Mouse (Mus musculus): ENCODE results near the gene Hbb-bt. TPM values are rescaled to one million over a fixed set of nuclear protein-coding genes. Genes with fewer than 3 reads are reported as not detected.
A peak's percentile ranks its signal among the peaks of the same experiment; 100 is the strongest.

The Hbb-bt gene
- total and polyA plus RNA-seq, 3 experiments: 118 to 120 TPM; not detected in 1

DNA sequence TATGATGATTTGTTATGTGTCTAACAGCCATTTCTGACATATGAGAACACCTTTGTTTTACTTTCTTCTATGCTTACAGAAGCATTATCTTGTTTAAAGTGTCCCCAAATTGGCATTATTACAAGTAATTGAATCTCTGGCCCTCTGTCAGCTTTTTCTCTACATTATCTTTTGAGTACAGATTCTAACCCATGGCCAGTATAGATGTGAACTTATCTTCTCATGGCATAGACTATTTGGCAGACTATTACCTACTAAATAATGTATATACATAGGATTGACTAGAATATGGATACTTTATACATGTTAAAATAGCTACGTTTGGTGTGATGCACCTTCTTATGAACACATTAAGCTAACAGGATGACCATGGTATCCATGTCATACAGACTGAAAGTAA, 40.9 kb upstream of the Hbb-bt start:
- H3K4me3 ChIP-seq (ENCODE audit: control insufficient read depth in 1 of 2, insufficient read depth in 1 of 2, low read depth in 2 of 2, low read length in 2 of 2): no peak overlapping the region
- H3K9me3 ChIP-seq (replicated peaks; ENCODE audit: insufficient read depth, low read length): no peaks in the 10 kb centered on the region
- no peak overlapping the region for H3K27ac ChIP-seq (ENCODE audit: control insufficient read depth, low read depth, low read length)
- peaks cover 9 to 24% of the 10 kb centered on the region in 2 experiments for H3K4me1 ChIP-seq (ENCODE audit: control insufficient read depth in 1 of 2, insufficient read depth in 2 of 2, low read length in 2 of 2)
- peak; percentile 70 for DNase-seq (ENCODE audit: low read depth, low spot score)
- no peak overlapping the region for H3K9ac ChIP-seq (ENCODE audit: control insufficient read depth, low read depth, low read length, poor library complexity, severe bottlenecking)
- no peaks in the 10 kb centered on the region for H3K27me3 ChIP-seq (ENCODE audit: control insufficient read depth in 1 of 2, insufficient read depth in 2 of 2, low read length in 2 of 2)
- H3K36me3 ChIP-seq (ENCODE audit: control insufficient read depth in 1 of 2, insufficient read depth in 2 of 2, low read length in 2 of 2): peaks cover 0 to 24% of the 10 kb centered on the region in 2 experiments; a peak in 2 of 4 replicates
- no peaks in the 10 kb centered on the region for H3K79me2 ChIP-seq (ENCODE audit: control insufficient read depth, insufficient read depth, low read length, poor library complexity)
- TF ChIP-seq GABPA (IDR thresholded peaks at IDR 0.05; ENCODE audit: low read depth, low read length): no peak
- no peak for TF ChIP-seq BHLHE40 (IDR thresholded peaks at IDR 0.05; ENCODE audit: borderline replicate concordance, low read depth, low read length)
- TF ChIP-seq TAL1 (IDR thresholded peaks at IDR 0.05; ENCODE audit: low read length): peak; percentile 71
- TF ChIP-seq NELFE (IDR thresholded peaks at IDR 0.05; ENCODE audit: low read depth, low read length): no peak
- TF ChIP-seq POLR2AphosphoS5 (IDR thresholded peaks at IDR 0.05; ENCODE audit: borderline replicate concordance, low read depth, low read length): no peak
- TF ChIP-seq USF1 (IDR thresholded peaks at IDR 0.05; ENCODE audit: low read depth, low read length): no peak
- peak; percentile 23; the same call in 1 of the 2 replicates for TF ChIP-seq KAT2A (conservative IDR thresholded peaks at IDR 0.05; ENCODE audit: low read depth, low read length)
- no peak for TF ChIP-seq ZKSCAN1 (IDR thresholded peaks at IDR 0.05; ENCODE audit: low read depth, low read length)
- TF ChIP-seq NRF1 (IDR thresholded peaks at IDR 0.05; ENCODE audit: insufficient read depth, low read depth, low read length, poor library complexity, severe bottlenecking): no peak
- 0 out of 2 replicates have a peak, but pooled peaks have one; percentile 35 for TF ChIP-seq MYC (IDR thresholded peaks at IDR 0.05; ENCODE audit: low read depth, low read length)
- TF ChIP-seq MAZ (IDR thresholded peaks at IDR 0.05; ENCODE audit: low read depth, low read length): no peak
- no peak for TF ChIP-seq ELF1 (IDR thresholded peaks at IDR 0.05; ENCODE audit: low read depth, low read length)
- TF ChIP-seq MAFK (IDR thresholded peaks at IDR 0.05; ENCODE audit: borderline replicate concordance, low read depth, low read length): peak; percentile 67; the same call in 1 of the 2 replicates
- peak; percentile 89 to 91 for TF ChIP-seq EP300 (IDR thresholded peaks at IDR 0.05; ENCODE audit: low read depth in 1 of 2, low read length in 2 of 2)
- no peak for TF ChIP-seq MYB (IDR thresholded peaks at IDR 0.05; ENCODE audit: low read depth, low read length)
- TF ChIP-seq MXI1 (IDR thresholded peaks at IDR 0.05; ENCODE audit: low read depth, low read length): no peak
- no peak for TF ChIP-seq E2F4 (IDR thresholded peaks at IDR 0.05; ENCODE audit: borderline replicate concordance, low read depth, low read length)
- TF ChIP-seq ZMIZ1 (IDR thresholded peaks at IDR 0.05; ENCODE audit: low read depth, low read length): no peak
- peak; percentile 44; the same call in 1 of the 2 replicates for TF ChIP-seq MEF2A (IDR thresholded peaks at IDR 0.05; ENCODE audit: extremely low read depth, insufficient replicate concordance, low read depth, low read length, poor library complexity, severe bottlenecking)
- TF ChIP-seq ETS1 (IDR thresholded peaks at IDR 0.05; ENCODE audit: low read depth, low read length): peak; percentile 89
- TF ChIP-seq USF2 (IDR thresholded peaks at IDR 0.05; ENCODE audit: borderline replicate concordance in 1 of 2, insufficient read depth in 1 of 2, low read depth in 1 of 2, low read length in 2 of 2): no peak
- peak; percentile 95 for TF ChIP-seq TCF12 (IDR thresholded peaks at IDR 0.05; ENCODE audit: low read depth, low read length)
- TF ChIP-seq RAD21 (IDR thresholded peaks at IDR 0.05; ENCODE audit: low read depth, low read length): no peak
- peak; percentile 86 for TF ChIP-seq GATA1 (IDR thresholded peaks at IDR 0.05; ENCODE audit: low read depth, low read length)
- TF ChIP-seq HCFC1 (IDR thresholded peaks at IDR 0.05; ENCODE audit: low read depth, low read length): no peak
- TF ChIP-seq CHD1 (IDR thresholded peaks at IDR 0.05; ENCODE audit: low read depth, low read length): no peak
- TF ChIP-seq POLR2A (IDR thresholded peaks at IDR 0.05; ENCODE audit: control insufficient read depth in 1 of 2, insufficient read depth in 1 of 2, low read depth in 1 of 2, low read length in 2 of 2, poor library complexity in 1 of 2): no peak
- no peak for TF ChIP-seq CTCF (IDR thresholded peaks at IDR 0.05 in 2 of 3, conservative IDR thresholded peaks at IDR 0.05 in 1 of 3; ENCODE audit: control insufficient read depth in 1 of 3, insufficient read depth in 1 of 3, low read depth in 2 of 3, low read length in 3 of 3, poor library complexity in 1 of 3, severe bottlenecking in 1 of 3)
- TF ChIP-seq JUND (IDR thresholded peaks at IDR 0.05; ENCODE audit: low read depth, low read length): no peak
- no peak for TF ChIP-seq SMC3 (IDR thresholded peaks at IDR 0.05; ENCODE audit: low read depth, low read length)
- no peak for TF ChIP-seq SIN3A (IDR thresholded peaks at IDR 0.05; ENCODE audit: low read length)
- no peak for TF ChIP-seq ZNF384 (IDR thresholded peaks at IDR 0.05; ENCODE audit: low read depth, low read length)
- TF ChIP-seq RCOR1 (IDR thresholded peaks at IDR 0.05; ENCODE audit: low read depth, low read length): peak; percentile 98
- TF ChIP-seq POLR2AphosphoS2 (IDR thresholded peaks at IDR 0.05; ENCODE audit: low read length): no peak
- no peak for TF ChIP-seq UBTF (IDR thresholded peaks at IDR 0.05; ENCODE audit: borderline replicate concordance, insufficient read depth, low read depth, low read length)
- TF ChIP-seq MAX (IDR thresholded peaks at IDR 0.05; ENCODE audit: low read length): no peak
- no peak for TF ChIP-seq CHD2 (IDR thresholded peaks at IDR 0.05; ENCODE audit: low read length)
- no peak for TF ChIP-seq ZC3H11A (IDR thresholded peaks at IDR 0.05; ENCODE audit: low read depth, low read length)
